Mouse (Mus musculus): ENCODE data around the gene Parp11. TPM values are rescaled to one million over a fixed set of nuclear protein-coding genes. Genes with fewer than 3 reads are reported as not detected.
A peak's percentile ranks its signal among the peaks of the same experiment; 100 is the strongest.

Parp11 gene
- total and polyA plus RNA-seq, 3 experiments, result 9.2 to 10.4 (median 9.7) TPM

- dilution Hi-C loops (cut with MboI; ENCODE audit: extremely low pct_ligation_motif_present, extremely low pct_unique_long_range_greater_than_20kb, low sequenced_read_pairs), result no loop called here
- Histone ChIP-seq H3K9me3 (replicated peaks; ENCODE audit: low read length) (no peaks in the 10 kb centered on the region), H3K4me2 (ENCODE audit: insufficient read depth, low read depth, poor library complexity, severe bottlenecking) (peak overlapping the region; percentile 55; the same call in 1 of the 2 replicates), H3K4me3 (replicated peaks in 1 of 3; ENCODE audit: low read depth in 2 of 3, low read length in 2 of 3, poor library complexity in 1 of 3) (peak overlapping the region in 1 of 3 experiments; percentile 29), H3K79me2 (replicated peaks; ENCODE audit: control insufficient read depth, extremely low read depth, insufficient read depth, poor library complexity, severe bottlenecking) (peaks cover 19% of the 10 kb centered on the region), H3K9ac (ENCODE audit: insufficient read depth, low read depth) (no peak overlapping the region), H3K36me3 (replicated peaks in 1 of 2; ENCODE audit: control insufficient read depth in 1 of 2, insufficient read depth in 1 of 2, low read length in 1 of 2) (no peaks in the 10 kb centered on the region), H3K27ac (ENCODE audit: insufficient read depth, low read depth) (no peak overlapping the region), H3K4me1 (ENCODE audit: control insufficient read depth in 1 of 2, insufficient read depth in 2 of 2) (peaks cover 16 to 56% of the 10 kb centered on the region in 2 experiments), H3K27me3 (replicated peaks) (no peaks in the 10 kb centered on the region)
- peak; percentile 3 for TF ChIP-seq RAD21 (IDR thresholded peaks at IDR 0.05; ENCODE audit: low read depth, low read length)
- TF ChIP-seq JUN (IDR thresholded peaks at IDR 0.05; ENCODE audit: insufficient read depth, low read depth, low read length), result no peak
- peak in 1 of 2 experiments; percentile 37; a peak in 2 of 4 replicates for TF ChIP-seq CTCF (conservative IDR thresholded peaks at IDR 0.05 in 1 of 2, IDR thresholded peaks at IDR 0.05 in 1 of 2; ENCODE audit: low read depth in 2 of 2, low read length in 2 of 2)
- TF ChIP-seq RCOR1 (conservative IDR thresholded peaks at IDR 0.05; ENCODE audit: low read depth, low read length), result no peak
- TF ChIP-seq JUND (conservative IDR thresholded peaks at IDR 0.05; ENCODE audit: low read depth, low read length), result no peak
- TF ChIP-seq E2F4 (IDR thresholded peaks at IDR 0.05; ENCODE audit: insufficient replicate concordance, low read depth, low read length), result no peak
- no peak for TF ChIP-seq MAX (IDR thresholded peaks at IDR 0.05; ENCODE audit: low read length)
- no peak for TF ChIP-seq ELF1 (IDR thresholded peaks at IDR 0.05; ENCODE audit: low read depth, low read length)
- TF ChIP-seq TBP (conservative IDR thresholded peaks at IDR 0.05; ENCODE audit: low read depth, low read length), result no peak
- TF ChIP-seq MXI1 (IDR thresholded peaks at IDR 0.05; ENCODE audit: low read depth, low read length), result no peak
- in situ Hi-C loops (cut with MboI; ENCODE audit: low pct_ligation_motif_present, low pct_unique_long_range_greater_than_20kb, low sequenced_read_pairs), result loop anchor here (10.0 kb wide), 1 partner anchor 311 kb away; no protein-coding TSS in a partner anchor
- no peak for DNase-seq (ENCODE audit: extremely low read depth)
Observed at GRCm38 (mm10) chr6:127455440-127455839, 8.8 kb downstream of the Parp11 start.

DNA sequence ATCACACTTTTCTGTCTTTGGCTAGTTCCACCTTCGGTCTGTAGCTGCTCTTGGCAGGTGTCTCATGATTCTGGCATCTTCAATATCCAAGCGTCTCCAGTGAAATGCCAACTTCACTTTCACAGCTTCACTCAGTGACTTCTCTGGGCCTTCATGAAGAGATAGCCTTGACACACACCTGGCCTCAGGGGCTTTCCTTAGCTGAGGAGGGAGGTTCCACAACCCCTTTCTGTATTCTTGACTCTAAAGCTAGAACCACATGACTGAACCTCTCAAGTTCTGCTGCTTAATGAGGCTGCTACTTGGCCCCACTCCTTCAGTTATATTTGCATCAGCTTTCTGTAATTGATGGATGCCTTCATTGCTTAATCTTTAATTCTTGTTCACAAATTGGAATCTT lies 10.1 kb downstream of the Parp11 start:
- H3K4me3 ChIP-seq (replicated peaks in 1 of 3; ENCODE audit: low read depth in 2 of 3, low read length in 2 of 3, poor library complexity in 1 of 3), result peak overlapping the region in 1 of 3 experiments; percentile 29
- no peak overlapping the region for H3K9ac ChIP-seq (ENCODE audit: insufficient read depth, low read depth)
- in situ Hi-C loops (cut with MboI; ENCODE audit: low pct_ligation_motif_present, low pct_unique_long_range_greater_than_20kb, low sequenced_read_pairs), result loop anchor here (10.0 kb wide), 1 partner anchor 312 kb away; no protein-coding TSS in a partner anchor
- H3K9me3 ChIP-seq (replicated peaks; ENCODE audit: low read length), result no peaks in the 10 kb centered on the region
- dilution Hi-C loops (cut with MboI; ENCODE audit: extremely low pct_ligation_motif_present, extremely low pct_unique_long_range_greater_than_20kb, low sequenced_read_pairs), result no loop called here
- peaks cover 19% of the 10 kb centered on the region for H3K79me2 ChIP-seq (replicated peaks; ENCODE audit: control insufficient read depth, extremely low read depth, insufficient read depth, poor library complexity, severe bottlenecking)
- peaks cover 16 to 56% of the 10 kb centered on the region in 2 experiments for H3K4me1 ChIP-seq (ENCODE audit: control insufficient read depth in 1 of 2, insufficient read depth in 2 of 2)
- peak; percentile 63 for DNase-seq (ENCODE audit: extremely low read depth)
- H3K27me3 ChIP-seq (replicated peaks), result no peaks in the 10 kb centered on the region
- H3K36me3 ChIP-seq (replicated peaks in 1 of 2; ENCODE audit: control insufficient read depth in 1 of 2, insufficient read depth in 1 of 2, low read length in 1 of 2), result no peaks in the 10 kb centered on the region
- peak overlapping the region; percentile 55 for H3K4me2 ChIP-seq (ENCODE audit: insufficient read depth, low read depth, poor library complexity, severe bottlenecking)
- H3K27ac ChIP-seq (ENCODE audit: insufficient read depth, low read depth), result peak overlapping the region; percentile 58; the same call in 1 of the 2 replicates
- TF ChIP-seq ZKSCAN1 (IDR thresholded peaks at IDR 0.05; ENCODE audit: borderline replicate concordance, low read depth, low read length), result no peak
- TF ChIP-seq MAX (IDR thresholded peaks at IDR 0.05; ENCODE audit: low read length), result peak; percentile 78
- no peak for TF ChIP-seq CHD1 (IDR thresholded peaks at IDR 0.05; ENCODE audit: low read depth, low read length)
- peak; percentile 61 for TF ChIP-seq MXI1 (IDR thresholded peaks at IDR 0.05; ENCODE audit: low read depth, low read length)
- TF ChIP-seq IRF4 (IDR thresholded peaks at IDR 0.05; ENCODE audit: low read depth, low read length), result peak; percentile 76
- no peak for TF ChIP-seq HCFC1 (IDR thresholded peaks at IDR 0.05; ENCODE audit: low read depth, low read length)
- TF ChIP-seq MAZ (IDR thresholded peaks at IDR 0.05; ENCODE audit: low read depth, low read length), result peak; percentile 60; the same call in 1 of the 2 replicates
- no peak; the same call in 1 of the 2 replicates for TF ChIP-seq RAD21 (IDR thresholded peaks at IDR 0.05; ENCODE audit: low read depth, low read length)
- TF ChIP-seq EP300 (IDR thresholded peaks at IDR 0.05; ENCODE audit: low read length), result peak; percentile 84
- TF ChIP-seq TBP (conservative IDR thresholded peaks at IDR 0.05; ENCODE audit: low read depth, low read length), result no peak
- TF ChIP-seq MYC (IDR thresholded peaks at IDR 0.05; ENCODE audit: low read depth, low read length), result peak; percentile 72
- TF ChIP-seq RCOR1 (conservative IDR thresholded peaks at IDR 0.05; ENCODE audit: low read depth, low read length), result no peak
- no peak for TF ChIP-seq ZMIZ1 (IDR thresholded peaks at IDR 0.05; ENCODE audit: low read depth, low read length)
- TF ChIP-seq SMC3 (IDR thresholded peaks at IDR 0.05; ENCODE audit: low read depth, low read length), result no peak
- TF ChIP-seq NRF1 (IDR thresholded peaks at IDR 0.05; ENCODE audit: low read depth, low read length), result no peak
- TF ChIP-seq KAT2A (IDR thresholded peaks at IDR 0.05; ENCODE audit: insufficient replicate concordance, low read length), result 0 out of 2 replicates have a peak, but pooled peaks have one; percentile 33
- peak; percentile 45 for TF ChIP-seq BHLHE40 (IDR thresholded peaks at IDR 0.05; ENCODE audit: low read depth, low read length)
- no peak for TF ChIP-seq USF2 (conservative IDR thresholded peaks at IDR 0.05; ENCODE audit: low read depth, low read length)
- TF ChIP-seq ZNF384 (IDR thresholded peaks at IDR 0.05; ENCODE audit: low read depth, low read length), result no peak
- no peak; the same call in 1 of the 2 replicates for TF ChIP-seq CHD2 (IDR thresholded peaks at IDR 0.05; ENCODE audit: low read length)
- TF ChIP-seq ELF1 (IDR thresholded peaks at IDR 0.05; ENCODE audit: low read depth, low read length), result peak; percentile 33; the same call in 1 of the 2 replicates
- TF ChIP-seq USF1 (IDR thresholded peaks at IDR 0.05; ENCODE audit: low read depth, low read length), result peak; percentile 31; the same call in 1 of the 2 replicates
- TF ChIP-seq ETS1 (conservative IDR thresholded peaks at IDR 0.05; ENCODE audit: low read depth, low read length), result peak; percentile 53
- TF ChIP-seq TCF12 (IDR thresholded peaks at IDR 0.05; ENCODE audit: low read depth, low read length), result peak; percentile 82
- TF ChIP-seq SIN3A (IDR thresholded peaks at IDR 0.05; ENCODE audit: low read length), result peak; percentile 70
- 0 out of 2 replicates have a peak, but pooled peaks have one; percentile 30 for TF ChIP-seq POLR2A (IDR thresholded peaks at IDR 0.05; ENCODE audit: low read depth, low read length)
- no peak for TF ChIP-seq JUN (IDR thresholded peaks at IDR 0.05; ENCODE audit: insufficient read depth, low read depth, low read length)
- TF ChIP-seq E2F4 (IDR thresholded peaks at IDR 0.05; ENCODE audit: insufficient replicate concordance, low read depth, low read length), result no peak
- no peak for TF ChIP-seq MAFK (IDR thresholded peaks at IDR 0.05; ENCODE audit: insufficient replicate concordance, low read length)

All from CH12.LX (cell line).